Mouse (Mus musculus) heart, embryonic 14.5 days (tissue): ENCODE measurements around the gene Igdcc3. TPM values are rescaled to one million over a fixed set of nuclear protein-coding genes. Genes with fewer than 3 reads are reported as not detected.

Experiments used
- ATAC-seq: fragments of 200-750 bp; cut with Nextera tagmentation; 2 replicates; pipeline ENCODE4 v1.8.0; 2017; ENCODE audit warnings: low read depth, moderate TSS enrichment; ENCODE audit not compliant: insufficient number of reproducible peaks, insufficient read depth, low FRiP score
- H3K27ac ChIP-seq, 2 experiments: fragments of 200-500 bp in 1 of 2; fragments of 300-500 bp in 1 of 2; sonication (generic) in 1 of 2; replicated peaks in 1 of 2; 2 replicates each; pipeline ENCODE4 v1.5.1; 2012 to 2014; ENCODE audit warnings: low read depth in 2 of 2, low read length in 2 of 2, control low read depth in 1 of 2, mild to moderate bottlenecking in 1 of 2, mixed read lengths in 1 of 2; ENCODE audit not compliant: control insufficient read depth in 1 of 2, insufficient read depth in 1 of 2
- H3K27me3 ChIP-seq: fragments of 300-500 bp; sonication (generic); 2 replicates; pipeline ENCODE4 v1.6.1; 2014; ENCODE audit warnings: mild to moderate bottlenecking, low read length, control low read depth; ENCODE audit not compliant: control insufficient read depth, insufficient read depth
- H3K36me3 ChIP-seq: fragments of 300-500 bp; sonication (generic); 2 replicates; pipeline ENCODE4 v1.6.1; 2014; ENCODE audit warnings: mild to moderate bottlenecking, control low read depth, low read length, mixed read lengths; ENCODE audit not compliant: control insufficient read depth, insufficient read depth
- H3K4me1 ChIP-seq, 2 experiments: fragments of 200-500 bp in 1 of 2; fragments of 300-500 bp in 1 of 2; sonication (generic) in 1 of 2; 2 replicates each; pipeline ENCODE4 v1.6.1; 2012 to 2014; ENCODE audit warnings: low read length in 2 of 2, control low read depth in 1 of 2, mixed read lengths in 1 of 2; ENCODE audit not compliant: control insufficient read depth in 2 of 2, insufficient read depth in 2 of 2
- H3K4me2 ChIP-seq: fragments of 300-500 bp; sonication (generic); 2 replicates; pipeline ENCODE4 v1.6.1; 2014; ENCODE audit warnings: mild to moderate bottlenecking, low read length
- H3K4me3 ChIP-seq, 2 experiments: fragments of 200-500 bp in 1 of 2; fragments of 300-500 bp in 1 of 2; sonication (generic) in 1 of 2; 2 replicates each; pipeline ENCODE4 v1.5.1; 2012 to 2014; ENCODE audit warnings: low read length in 2 of 2, mild to moderate bottlenecking in 2 of 2, control low read depth in 1 of 2, low read depth in 1 of 2, moderate library complexity in 1 of 2; ENCODE audit not compliant: control insufficient read depth in 1 of 2, insufficient read depth in 1 of 2
- H3K9ac ChIP-seq: fragments of 300-500 bp; sonication (generic); 2 replicates; pipeline ENCODE4 v1.6.1; 2014; ENCODE audit warnings: mild to moderate bottlenecking, low read length
- H3K9me3 ChIP-seq: fragments of 300-500 bp; sonication (generic); 2 replicates; pipeline ENCODE4 v1.6.1; 2016; ENCODE audit warnings: low read length, control low read depth; ENCODE audit not compliant: control insufficient read depth
- WGBS: fragments of 180-500 bp; shearing (Covaris S2); extraction: QIAGEN DNeasy Blood & Tissue Kit; methylation state at CpG from one replicate; pipeline ENCODE4 v1.1.7; 2014; 5-methylcytosine and 5-hydroxymethylcytosine counted together
- polyA plus RNA-seq: library from polyadenylated mRNA; unstranded; fragments of >200 nt; fragmentation: Nextera tagmentation; extraction: Ambion mirVana; gene quantifications from 2 replicates; pipeline ENCODE4 v1.2.1, GENCODE M21; 2014

The Igdcc3 gene
- polyA plus RNA-seq, 1 experiment from 2014 or later: 0.36 TPM

- no peak overlapping the region for H3K4me3 ChIP-seq
- WGBS: 12% methylated on average over 5 of the region's 5 CpGs
- no peak overlapping the region for H3K4me2 ChIP-seq
- H3K27me3 ChIP-seq: no peaks in the 10 kb centered on the region
- ATAC-seq: no peak
- peak overlapping the region; percentile 17; the same call in 1 of the 2 replicates for H3K9ac ChIP-seq
- peaks cover 12 to 22% of the 10 kb centered on the region in 2 experiments for H3K4me1 ChIP-seq
- H3K9me3 ChIP-seq: no peaks in the 10 kb centered on the region
- no peaks in the 10 kb centered on the region for H3K36me3 ChIP-seq
- no peak overlapping the region for H3K27ac ChIP-seq
Measured at GRCm38 (mm10) chr9:65153331-65153711, 12.3 kb downstream of the Igdcc3 start.

DNA sequence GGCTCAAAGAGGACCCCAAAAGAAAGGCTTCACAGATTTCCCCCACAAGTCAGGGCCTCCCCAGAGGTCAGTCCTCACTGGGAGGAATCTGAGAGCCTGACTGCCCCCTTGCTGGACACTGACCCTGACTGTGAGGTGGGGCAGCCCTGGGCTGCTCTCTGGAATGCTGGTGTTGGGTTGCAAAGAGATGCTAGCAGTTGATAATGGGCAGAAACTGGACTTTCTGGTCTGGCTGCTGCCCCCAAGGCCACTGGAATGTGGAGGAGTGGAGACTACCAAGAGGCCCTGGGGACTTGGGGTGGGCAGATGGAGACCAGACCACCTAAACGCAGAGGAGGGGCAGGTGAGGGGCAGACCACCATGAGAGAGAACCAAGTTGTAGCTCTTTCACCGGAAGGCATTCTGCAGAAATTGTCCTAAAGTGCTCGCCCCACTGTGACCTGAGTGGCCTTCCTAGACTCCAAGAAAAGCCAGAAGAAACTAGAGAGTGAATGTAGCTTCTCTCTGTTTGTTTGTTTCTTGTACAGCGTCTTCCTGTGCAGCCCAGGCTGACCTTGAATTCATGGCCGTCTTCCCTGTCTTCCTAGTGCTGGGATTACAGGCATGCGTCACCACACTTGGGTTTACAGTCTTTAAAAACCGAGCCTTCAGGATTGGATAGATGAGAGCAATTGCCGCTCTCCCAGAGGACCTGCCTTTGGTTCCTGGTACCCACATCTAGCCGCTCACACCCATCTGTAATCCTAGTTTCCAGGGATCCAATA lies 13.9 kb downstream of the Igdcc3 start:
- H3K9ac ChIP-seq: no peak overlapping the region
- H3K4me2 ChIP-seq: no peak overlapping the region
- peaks cover 12 to 22% of the 10 kb centered on the region in 2 experiments for H3K4me1 ChIP-seq
- H3K4me3 ChIP-seq: no peak overlapping the region
- no peaks in the 10 kb centered on the region for H3K36me3 ChIP-seq
- H3K27me3 ChIP-seq: peaks cover 2% of the 10 kb centered on the region; the same call in 1 of the 2 replicates
- H3K27ac ChIP-seq: no peak overlapping the region
- no peaks in the 10 kb centered on the region for H3K9me3 ChIP-seq
- 72% methylated on average over 9 of the region's 9 CpGs for WGBS
- ATAC-seq: no peak

GRCm38 (mm10) chr9:65156604-65157003 lies 15.6 kb downstream of the Igdcc3 start:
- H3K4me3 ChIP-seq: no peak overlapping the region
- WGBS: 7% methylated on average over 8 of the region's 8 CpGs
- peaks cover 12 to 22% of the 10 kb centered on the region in 2 experiments for H3K4me1 ChIP-seq
- H3K27ac ChIP-seq: no peak overlapping the region
- H3K36me3 ChIP-seq: no peaks in the 10 kb centered on the region
- no peak overlapping the region for H3K9ac ChIP-seq
- H3K4me2 ChIP-seq: peak overlapping the region; percentile 36
- H3K27me3 ChIP-seq: peaks cover 14% of the 10 kb centered on the region
- no peak for ATAC-seq
- H3K9me3 ChIP-seq: no peaks in the 10 kb centered on the region

DNA sequence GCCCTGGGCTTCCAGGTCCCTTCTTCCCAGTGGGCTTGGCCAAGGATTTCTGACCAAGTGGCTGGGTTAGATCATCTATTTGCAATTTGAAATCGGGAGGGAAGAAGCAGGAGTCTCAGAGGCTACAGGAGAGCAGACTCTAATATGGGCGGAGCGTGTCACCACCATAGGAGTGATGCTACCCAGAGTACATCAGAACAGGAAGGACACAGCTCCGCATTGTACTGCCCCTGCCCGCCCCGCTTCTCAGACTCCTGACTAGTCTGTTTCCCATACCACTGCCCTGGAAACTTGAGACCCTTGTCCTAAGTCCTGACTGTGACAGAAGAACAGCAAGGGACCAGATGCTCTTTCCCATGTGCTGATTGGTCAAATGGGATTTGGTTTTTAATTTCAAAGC lies 16.6 kb downstream of the Igdcc3 start:
- Histone ChIP-seq H3K27me3 (peaks cover 24% of the 10 kb centered on the region), H3K4me1 (peaks cover 12 to 22% of the 10 kb centered on the region in 2 experiments), H3K36me3 (no peaks in the 10 kb centered on the region), H3K4me3 (no peak overlapping the region), H3K4me2 (peak overlapping the region; percentile 28), H3K9ac (no peak overlapping the region), H3K27ac (no peak overlapping the region), H3K9me3 (no peaks in the 10 kb centered on the region)
- WGBS: 11% methylated on average over 6 of the region's 6 CpGs
- peak; percentile 76; the same call in 1 of the 2 replicates for ATAC-seq

GRCm38 (mm10) chr9:65161188-65161587 lies 20.2 kb downstream of the Igdcc3 start:
- no peak overlapping the region for H3K4me3 ChIP-seq
- no peak overlapping the region for H3K4me2 ChIP-seq
- 64% methylated on average over 4 of the region's 4 CpGs for WGBS
- H3K9ac ChIP-seq: no peak overlapping the region
- H3K27ac ChIP-seq: no peak overlapping the region
- peaks cover 41% of the 10 kb centered on the region for H3K27me3 ChIP-seq
- H3K36me3 ChIP-seq: no peaks in the 10 kb centered on the region
- H3K9me3 ChIP-seq: no peaks in the 10 kb centered on the region
- ATAC-seq: no peak
- H3K4me1 ChIP-seq: peaks cover 16 to 22% of the 10 kb centered on the region in 2 experiments

DNA sequence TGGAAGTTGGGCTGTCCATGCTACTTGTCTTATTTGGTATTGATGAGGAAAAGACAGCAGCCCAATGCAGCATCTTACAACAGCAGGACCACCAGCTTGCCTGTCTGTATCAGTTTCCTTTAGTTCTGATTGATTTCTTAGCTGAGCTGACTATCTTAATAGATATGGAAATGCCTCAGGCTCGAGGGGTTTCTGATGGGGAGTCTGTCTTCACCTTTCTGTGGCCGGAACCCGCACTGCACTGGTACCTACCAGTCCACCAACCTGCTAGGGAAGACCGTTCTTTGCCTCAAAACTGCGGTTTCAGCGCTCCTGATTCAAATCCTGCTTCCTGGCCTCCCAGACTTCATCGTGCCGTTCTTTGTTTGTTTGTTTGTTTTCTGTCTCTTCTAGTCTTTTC lies 20.9 kb downstream of the Igdcc3 start:
- Histone ChIP-seq H3K9me3 (no peaks in the 10 kb centered on the region), H3K9ac (no peak overlapping the region), H3K4me1 (peaks cover 10 to 15% of the 10 kb centered on the region in 2 experiments), H3K36me3 (no peaks in the 10 kb centered on the region), H3K4me3 (no peak overlapping the region), H3K27me3 (peaks cover 41% of the 10 kb centered on the region), H3K4me2 (no peak overlapping the region), H3K27ac (no peak overlapping the region)
- 41% methylated on average over 8 of the region's 8 CpGs for WGBS
- ATAC-seq: no peak

DNA sequence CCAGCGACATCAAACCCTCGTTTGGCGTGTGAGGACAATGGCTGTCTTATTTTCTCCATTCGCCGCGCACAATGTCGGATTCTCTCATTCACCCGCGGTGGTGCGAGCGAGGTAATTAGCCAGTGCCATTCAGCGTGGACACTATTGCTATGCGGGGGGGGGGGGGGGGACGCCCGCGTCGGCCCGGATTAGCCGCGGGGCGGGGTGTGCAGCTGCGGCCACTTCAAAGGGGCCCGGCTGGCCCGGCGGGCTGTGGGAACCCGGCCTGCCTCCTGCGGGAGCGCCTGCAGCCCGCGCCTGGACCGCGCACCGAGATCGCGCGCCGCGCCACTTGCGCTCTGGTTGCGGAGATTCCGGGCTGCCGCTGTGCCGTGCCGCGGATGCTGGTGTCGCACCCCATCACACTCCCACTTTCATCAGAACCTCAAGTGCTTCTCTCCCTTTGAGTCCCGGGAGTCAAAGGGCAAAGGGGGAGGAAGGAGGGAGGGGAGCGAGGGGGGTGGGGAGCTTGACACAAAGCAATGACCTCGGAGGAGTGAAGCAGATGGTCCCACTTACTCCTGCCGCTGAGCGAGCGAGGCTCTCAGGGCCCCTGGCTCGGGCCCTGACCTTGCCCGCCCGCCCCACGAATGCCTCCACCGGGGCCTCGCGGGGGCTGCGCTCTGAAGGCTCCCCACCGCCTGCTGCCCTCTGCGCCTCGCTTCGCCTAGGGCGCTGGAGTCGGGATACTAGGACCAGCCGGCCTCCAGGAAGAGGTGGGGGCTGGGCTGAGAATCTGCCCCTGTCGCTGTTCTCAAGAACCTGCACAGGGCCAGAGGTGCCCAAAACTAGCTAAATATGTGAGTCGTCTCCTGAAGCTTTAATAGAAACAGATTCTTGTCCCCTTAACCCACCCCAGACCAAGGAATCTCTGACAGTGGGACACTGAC lies 22.0 kb downstream of the Igdcc3 start:
- no peak for ATAC-seq
- Histone ChIP-seq H3K4me1 (peaks cover 3 to 6% of the 10 kb centered on the region in 2 experiments; a peak in 3 of 4 replicates), H3K4me3 (peak overlapping the region; percentile 49 to 52), H3K27ac (no peak overlapping the region), H3K4me2 (peak overlapping the region; percentile 96), H3K36me3 (no peaks in the 10 kb centered on the region), H3K27me3 (peaks cover 41% of the 10 kb centered on the region), H3K9me3 (no peaks in the 10 kb centered on the region), H3K9ac (peak overlapping the region; percentile 54)
- 2% methylated on average over 63 of the region's 69 CpGs for whole genome bisulfite sequencing
